Mouse (Mus musculus) olfactory bulb, adult 2 months (tissue): ENCODE data around the gene Tbcel.

Experiments
- CTCF ChIP-seq: fragments of 200-500 bp; IDR thresholded peaks from 2 replicates; pipeline ENCODE4 v1.5.1; 2012; ENCODE audit warnings: low read depth, mild to moderate bottlenecking, low read length, moderate library complexity; ENCODE audit not compliant: insufficient read depth
- POLR2A ChIP-seq: fragments of 200-500 bp; IDR thresholded peaks from 2 replicates; pipeline ENCODE4 v1.6.1; 2012; ENCODE audit warnings: mild to moderate bottlenecking, low read depth, low read length, moderate library complexity; ENCODE audit not compliant: insufficient read depth

DNA sequence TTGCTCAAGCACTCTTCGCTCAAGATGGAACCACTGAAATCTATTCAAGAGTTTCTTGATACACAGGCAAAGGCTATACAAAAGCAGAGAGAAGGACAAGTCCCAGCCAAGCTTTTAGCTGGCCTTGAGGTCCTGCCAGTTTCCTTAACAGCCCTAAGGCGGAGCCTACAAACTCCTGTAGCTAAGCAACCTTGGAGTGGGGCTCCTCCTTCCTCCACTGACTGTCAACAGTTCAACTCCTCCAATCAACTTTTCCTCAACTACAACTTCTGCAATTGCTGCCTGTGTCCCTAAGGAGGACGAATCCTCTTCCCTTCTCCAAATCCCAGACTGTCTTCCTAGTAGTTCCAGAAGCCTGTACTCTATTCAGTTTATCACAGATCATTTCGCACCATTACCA lies 36.4 kb downstream of the Tbcel start:
- TF ChIP-seq CTCF: no peak
- no peak for TF ChIP-seq POLR2A
